Mouse (Mus musculus): ENCODE results near the gene Aff3.

The Aff3 gene

DNA sequence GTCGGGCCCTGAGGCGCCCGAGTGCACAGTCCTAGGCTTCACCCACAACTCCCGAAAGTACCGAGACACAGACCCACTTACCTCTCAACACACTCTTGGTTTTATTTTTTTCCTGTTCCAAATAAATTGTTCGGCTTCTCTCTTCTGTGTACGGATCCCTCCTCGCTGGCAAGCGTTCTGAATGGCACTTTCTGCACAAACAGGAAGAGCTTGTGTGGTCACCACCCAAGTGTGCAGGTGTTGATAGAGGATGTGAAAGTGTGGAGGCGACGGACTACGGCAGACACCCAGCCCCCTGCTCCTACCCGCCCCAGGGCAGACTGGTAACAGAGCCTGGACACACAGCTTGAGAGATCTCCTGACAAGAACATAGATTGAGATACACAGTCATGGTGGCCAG lies at the start of gene Aff3:
Aff3 (minus strand) TSS at position 179 of the 400 bp plus-strand sequence.
- in situ Hi-C loops (cut with MboI; ENCODE audit: low sequenced_read_pairs), result no loop called here

DNA sequence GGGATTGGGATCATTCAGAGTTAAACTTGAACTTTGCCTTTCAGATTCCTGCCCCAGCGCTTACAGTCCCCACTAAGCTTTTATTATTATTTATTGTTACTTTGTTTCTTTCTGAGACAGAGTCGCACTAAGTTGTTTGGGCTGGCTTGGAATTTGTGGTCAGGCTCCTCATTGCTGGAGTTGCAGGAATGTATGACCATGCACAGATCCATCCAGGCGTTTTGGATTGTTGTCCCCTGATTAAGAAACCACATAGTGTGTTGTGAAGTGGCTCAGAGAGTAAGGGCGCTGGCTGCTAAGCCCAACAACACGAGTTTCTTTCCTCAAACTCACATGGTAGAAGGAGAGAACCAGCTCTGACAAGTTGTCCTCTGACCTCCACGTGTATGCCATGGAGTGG lies 35.9 kb upstream of the Aff3 start:
- in situ Hi-C loops (cut with MboI; ENCODE audit: low sequenced_read_pairs), result no loop called here

DNA sequence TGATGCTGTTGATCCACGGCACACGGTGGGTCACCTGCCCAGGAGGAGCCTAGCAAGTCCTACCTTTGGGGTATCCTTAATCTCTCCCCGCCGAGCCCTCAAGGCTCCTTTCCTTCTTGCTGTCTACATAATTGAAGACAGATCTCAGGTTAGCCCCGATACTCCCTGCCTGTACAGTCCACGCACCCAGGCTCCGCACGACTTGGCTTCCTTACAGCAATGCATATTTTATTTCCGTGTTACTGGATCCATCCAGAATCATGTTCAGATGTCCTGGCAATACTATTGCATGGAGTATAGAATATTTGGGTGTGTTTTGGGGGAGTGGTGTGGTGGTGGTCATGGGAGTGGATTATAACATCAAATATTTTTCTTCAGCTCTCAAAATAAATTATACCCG lies 34.5 kb upstream of the Aff3 start:
- in situ Hi-C loops (cut with MboI; ENCODE audit: low sequenced_read_pairs), result no loop called here

DNA sequence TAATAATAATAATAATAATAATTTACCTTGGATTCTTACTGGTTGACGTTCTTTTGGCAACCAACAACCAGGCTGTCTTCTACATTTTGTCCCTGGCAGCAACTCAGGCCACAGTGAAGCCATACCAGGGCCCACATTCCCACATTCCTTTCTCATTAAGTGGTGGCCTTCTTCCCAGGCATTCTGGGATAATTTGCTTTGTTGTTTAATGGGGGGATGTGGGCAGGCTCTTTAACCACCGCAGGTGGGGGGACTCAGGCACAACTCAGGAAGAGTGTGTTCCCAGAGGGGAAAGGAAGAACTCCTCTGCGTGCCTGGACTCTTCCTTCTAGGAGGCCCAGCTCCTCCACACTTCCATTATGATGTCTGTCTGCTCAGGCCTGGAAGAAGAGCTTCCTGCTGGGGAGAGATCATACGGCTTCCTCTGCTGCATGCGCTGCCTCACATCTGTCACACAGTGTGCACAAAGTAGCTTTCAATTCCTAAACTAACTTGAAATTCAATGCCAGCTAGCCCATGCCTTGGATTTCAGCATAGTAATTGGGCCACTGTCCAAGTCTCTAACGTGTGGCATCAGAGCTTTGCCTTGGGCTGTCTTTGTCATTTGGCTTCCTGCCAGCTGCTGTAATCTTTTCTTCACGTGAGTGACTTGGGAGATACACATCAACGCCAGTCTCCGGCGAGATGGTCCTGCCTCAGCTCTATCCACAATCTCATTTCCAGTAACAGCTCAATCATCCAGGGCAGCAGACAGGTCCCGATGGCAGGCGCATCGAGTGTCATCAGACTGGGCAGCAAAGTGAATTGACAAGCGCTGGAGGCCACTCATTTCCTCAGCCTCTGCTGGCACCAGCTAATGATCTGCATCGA lies 31.3 kb upstream of the Aff3 start:
- in situ Hi-C loops (cut with MboI; ENCODE audit: low sequenced_read_pairs), result no loop called here

DNA sequence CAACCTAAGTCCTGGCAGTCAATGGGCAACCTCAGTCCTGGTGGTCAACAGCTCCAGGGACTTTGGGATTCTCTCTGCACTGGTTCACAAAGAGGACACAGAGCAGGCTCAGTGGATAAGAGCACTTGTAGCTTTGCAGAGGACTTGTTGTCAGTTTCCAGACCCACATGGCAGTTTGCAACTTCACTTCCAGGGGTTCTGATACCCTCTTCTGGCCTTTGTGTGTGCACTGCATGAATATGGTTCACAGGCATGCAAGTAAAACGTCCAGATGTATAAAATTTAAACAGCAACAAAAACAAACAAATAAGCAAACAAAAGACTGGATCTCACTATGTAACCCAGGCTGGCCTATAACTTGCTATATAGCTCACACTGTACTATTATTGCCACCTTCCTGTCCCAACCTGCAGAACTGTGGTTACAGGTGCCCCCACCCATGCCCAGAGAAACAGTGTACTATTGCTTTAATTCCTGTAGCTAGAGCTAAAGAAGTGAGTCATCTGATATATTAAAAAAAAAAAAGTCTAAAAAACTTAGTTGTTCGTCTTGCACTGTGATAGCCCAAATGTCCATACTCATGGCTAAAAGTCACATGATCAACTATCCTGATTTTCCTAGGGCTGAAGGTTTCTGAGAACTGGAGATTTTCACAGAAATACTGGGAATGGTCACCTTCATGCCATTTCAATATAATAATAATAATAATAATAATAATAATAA lies 30.5 kb upstream of the Aff3 start:
- in situ Hi-C loops (cut with MboI; ENCODE audit: low sequenced_read_pairs), result no loop called here

DNA sequence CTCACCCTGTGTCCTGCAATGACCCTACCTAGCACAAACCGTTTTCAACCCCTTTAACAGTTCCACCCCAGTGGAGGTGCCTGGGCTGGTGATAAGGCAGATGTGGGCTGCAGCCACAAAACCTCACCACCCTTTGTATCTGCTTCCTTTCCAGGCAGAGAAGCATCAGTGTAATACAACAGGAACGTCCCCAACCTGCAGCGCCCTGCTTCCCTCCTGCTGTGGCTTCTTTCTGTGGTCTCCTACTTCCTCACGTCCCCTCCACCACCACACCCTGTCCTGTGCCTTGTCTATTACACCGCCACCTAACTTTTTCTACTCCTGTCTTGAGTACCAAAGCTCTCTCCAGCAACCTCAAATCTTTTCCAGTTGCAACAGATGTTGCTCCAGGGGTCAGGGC lies 29.4 kb upstream of the Aff3 start:
- in situ Hi-C loops (cut with MboI; ENCODE audit: low sequenced_read_pairs), result no loop called here

DNA sequence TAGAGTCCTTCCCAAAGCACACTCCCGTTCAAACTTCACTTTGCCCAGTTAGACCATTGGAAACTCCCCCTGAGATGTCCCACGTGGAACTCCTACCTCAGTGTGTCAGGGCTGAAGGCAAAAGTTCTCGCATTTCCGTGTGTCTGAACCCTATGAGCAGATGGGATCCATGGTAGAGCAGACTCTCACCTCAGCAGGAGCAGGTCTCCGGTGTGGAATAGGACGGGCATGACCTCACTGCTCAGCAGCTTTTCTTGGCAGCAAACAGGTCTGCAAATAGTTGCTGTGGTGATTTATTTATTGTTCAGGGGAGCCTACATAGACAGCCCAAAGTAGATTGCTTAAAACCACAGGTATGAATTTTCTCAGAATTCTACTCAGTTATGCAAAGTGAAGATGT lies 25.7 kb upstream of the Aff3 start:
- in situ Hi-C loops (cut with MboI; ENCODE audit: low sequenced_read_pairs), result no loop called here

DNA sequence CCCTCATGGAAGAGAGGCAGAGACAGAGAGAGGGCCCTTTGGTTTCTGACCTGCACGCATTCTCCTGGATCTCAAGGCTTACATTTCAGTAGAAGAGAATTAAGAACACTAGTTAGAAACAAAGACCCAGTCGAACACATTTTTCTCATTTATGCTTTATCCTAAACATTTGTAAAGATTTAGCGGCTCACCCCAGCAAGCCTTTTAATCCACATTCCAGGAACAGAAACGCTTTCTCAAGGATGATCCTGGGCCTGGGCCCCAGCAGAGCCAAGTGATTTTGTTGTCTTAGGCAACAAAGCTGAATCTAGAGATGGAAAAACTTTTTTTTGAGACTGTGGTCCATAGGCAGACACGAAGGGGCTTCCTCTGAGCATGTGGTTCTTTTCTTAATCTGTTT lies 23.5 kb upstream of the Aff3 start:
- in situ Hi-C loops (cut with MboI; ENCODE audit: low sequenced_read_pairs), result no loop called here

DNA sequence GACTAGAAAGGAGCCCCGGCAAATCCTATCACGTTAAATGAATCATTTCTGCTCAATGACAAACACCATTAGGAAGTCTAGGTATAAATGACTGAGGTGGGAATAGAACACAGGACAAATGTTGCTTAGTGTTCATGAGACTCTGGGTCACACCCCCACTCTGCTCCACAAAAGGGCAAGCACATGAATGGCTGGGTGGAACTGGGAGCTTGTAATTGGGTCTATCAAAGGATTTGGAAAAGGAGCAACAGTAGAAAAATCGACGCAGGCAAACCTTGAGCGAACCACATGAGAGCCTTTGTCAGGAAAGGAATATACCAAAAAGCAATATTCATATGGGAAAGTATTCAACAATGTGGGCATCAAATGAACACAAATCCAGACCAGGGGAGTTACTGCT lies 21.0 kb upstream of the Aff3 start:
- in situ Hi-C loops (cut with MboI; ENCODE audit: low sequenced_read_pairs), result no loop called here

DNA sequence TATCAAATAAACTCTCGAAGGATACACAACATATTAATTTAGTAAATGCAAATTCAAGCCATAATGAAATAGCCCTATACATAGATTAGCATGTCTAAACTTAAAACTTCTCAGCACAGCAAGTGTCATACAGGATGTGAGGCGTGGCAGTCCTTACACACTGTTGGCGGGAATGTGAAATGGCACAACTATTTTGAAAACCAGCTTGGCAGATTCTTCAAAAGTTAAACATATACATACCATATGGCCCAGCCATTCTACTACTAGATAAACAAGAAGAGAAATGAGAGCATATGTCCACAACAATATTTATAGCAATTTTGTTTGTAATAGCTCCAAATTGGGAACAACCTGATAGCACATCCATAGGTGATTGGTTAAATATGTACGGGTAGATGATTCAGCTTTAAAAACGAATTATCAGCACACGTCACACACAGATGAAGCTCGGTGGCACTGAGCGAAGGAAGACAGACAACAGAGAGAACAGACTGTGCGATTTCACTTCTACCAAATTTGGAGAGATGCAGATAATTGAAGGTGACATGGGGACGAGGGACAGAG lies 18.5 kb upstream of the Aff3 start:
- in situ Hi-C loops (cut with MboI; ENCODE audit: low sequenced_read_pairs), result no loop called here

DNA sequence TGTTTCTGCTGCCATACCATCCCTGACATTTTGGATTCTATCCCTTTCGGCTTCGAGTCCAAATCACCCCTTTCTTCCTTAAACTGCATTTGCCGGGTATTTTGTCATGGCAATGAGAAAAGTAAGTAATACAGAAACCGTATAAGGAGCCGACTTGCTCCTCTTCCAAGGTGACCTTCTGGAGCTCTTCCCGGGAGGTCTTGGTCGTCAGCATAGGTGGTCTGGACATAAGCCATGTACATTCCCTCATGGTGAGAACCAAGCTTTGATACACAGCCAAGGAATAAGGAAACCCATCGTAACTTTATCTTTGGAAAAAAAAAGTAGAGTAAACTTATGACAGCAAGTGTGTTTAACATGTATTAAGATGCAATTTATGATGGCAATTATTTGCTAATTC lies 15.1 kb upstream of the Aff3 start:
- in situ Hi-C loops (cut with MboI; ENCODE audit: low sequenced_read_pairs), result no loop called here

DNA sequence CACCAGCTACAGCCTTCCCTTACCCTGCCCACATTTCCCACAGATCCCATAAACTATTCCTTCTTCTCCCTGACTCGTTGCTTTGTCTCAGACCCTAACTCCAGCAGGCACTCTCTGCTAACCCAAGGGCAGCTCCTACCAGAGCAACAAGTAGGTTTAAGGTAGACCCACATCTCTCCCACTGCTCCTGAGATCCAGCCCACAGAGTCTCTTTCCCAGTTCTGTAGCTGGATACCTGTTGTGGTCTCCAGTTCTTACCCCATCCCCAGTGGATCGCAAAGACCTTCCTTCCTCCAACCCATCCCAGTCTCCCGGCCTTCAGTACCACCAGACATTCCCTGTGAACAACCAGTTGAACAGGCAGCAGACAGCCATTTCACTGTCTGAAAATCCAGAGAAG lies 7.0 kb upstream of the Aff3 start:
- in situ Hi-C loops (cut with MboI; ENCODE audit: low sequenced_read_pairs), result no loop called here

DNA sequence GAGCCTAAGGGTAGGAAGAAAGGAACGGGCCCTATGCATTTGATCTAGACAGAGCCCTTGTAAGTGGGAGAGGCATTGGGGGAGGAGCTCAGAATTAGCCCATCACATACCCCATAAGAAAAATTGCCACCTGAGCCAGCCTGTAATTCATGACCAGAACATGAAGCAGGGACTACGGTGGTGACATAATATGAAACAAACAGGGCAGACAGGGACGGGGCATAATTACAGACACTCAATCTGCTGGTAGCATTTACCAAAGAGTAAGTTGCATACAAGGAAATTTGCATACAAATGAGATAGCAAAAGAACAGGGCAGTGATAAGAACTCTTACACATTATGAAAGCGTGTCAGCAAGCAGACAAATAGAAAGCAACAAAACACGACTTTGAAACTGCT lies 6.3 kb upstream of the Aff3 start:
- in situ Hi-C loops (cut with MboI; ENCODE audit: low sequenced_read_pairs), result no loop called here

DNA sequence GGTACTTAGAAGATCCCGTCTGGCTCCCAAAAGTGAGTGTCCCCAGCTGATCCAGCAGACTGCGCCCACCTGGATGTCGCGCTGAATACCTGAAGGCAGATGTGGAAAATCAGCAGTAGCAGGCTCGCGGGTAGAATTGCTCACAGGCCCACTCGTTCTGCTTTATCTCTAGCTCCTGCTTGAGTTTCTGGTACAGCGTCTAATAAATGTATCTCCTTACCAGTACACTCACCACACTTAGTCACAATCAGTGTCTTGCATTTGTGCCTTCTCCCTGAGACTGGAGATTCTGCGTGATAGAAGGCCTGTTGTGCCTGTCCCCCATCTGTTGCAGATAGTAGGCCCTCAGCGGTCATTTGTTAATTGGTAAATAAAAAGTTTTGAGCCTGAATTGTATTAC lies 3.6 kb upstream of the Aff3 start:
- in situ Hi-C loops (cut with MboI; ENCODE audit: low sequenced_read_pairs), result no loop called here

DNA sequence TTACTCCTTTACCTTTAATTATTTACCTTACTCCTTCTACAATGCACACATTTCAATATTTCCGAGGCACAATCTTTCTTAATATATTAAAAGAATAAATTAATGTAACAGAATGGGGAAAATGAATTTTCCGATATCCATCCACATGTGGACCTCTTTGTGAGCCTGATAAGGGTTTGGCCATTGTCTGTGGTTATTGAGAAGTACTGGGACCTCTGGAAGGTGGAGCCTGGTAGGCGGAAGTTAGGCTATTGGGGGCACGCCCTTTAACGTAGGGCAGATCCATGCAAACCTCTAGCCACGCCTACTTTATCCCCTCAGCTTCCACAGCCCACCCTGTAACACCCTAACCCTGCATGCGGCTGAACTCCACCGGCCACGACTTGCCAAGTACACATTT lies 3.1 kb upstream of the Aff3 start:
- in situ Hi-C loops (cut with MboI; ENCODE audit: low sequenced_read_pairs), result no loop called here

DNA sequence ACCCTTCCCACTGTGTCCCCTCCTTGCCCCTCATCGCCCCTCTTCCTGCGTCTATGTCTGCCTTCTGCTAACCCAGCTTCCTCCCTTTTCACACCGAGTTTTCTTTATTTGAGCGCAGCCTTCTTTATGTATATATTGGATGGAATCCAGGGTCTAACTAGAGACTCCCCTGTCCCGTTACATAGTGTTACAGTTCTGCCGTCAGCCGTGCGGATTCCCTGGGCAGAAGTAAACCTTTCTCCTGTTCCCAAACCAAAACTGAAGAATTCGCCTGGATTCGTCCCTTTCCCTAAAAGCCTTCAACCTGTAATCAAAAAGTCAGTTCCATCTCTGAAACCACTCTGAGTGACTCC lies 2.0 kb upstream of the Aff3 start:
- in situ Hi-C loops (cut with MboI; ENCODE audit: low sequenced_read_pairs), result no loop called here

DNA sequence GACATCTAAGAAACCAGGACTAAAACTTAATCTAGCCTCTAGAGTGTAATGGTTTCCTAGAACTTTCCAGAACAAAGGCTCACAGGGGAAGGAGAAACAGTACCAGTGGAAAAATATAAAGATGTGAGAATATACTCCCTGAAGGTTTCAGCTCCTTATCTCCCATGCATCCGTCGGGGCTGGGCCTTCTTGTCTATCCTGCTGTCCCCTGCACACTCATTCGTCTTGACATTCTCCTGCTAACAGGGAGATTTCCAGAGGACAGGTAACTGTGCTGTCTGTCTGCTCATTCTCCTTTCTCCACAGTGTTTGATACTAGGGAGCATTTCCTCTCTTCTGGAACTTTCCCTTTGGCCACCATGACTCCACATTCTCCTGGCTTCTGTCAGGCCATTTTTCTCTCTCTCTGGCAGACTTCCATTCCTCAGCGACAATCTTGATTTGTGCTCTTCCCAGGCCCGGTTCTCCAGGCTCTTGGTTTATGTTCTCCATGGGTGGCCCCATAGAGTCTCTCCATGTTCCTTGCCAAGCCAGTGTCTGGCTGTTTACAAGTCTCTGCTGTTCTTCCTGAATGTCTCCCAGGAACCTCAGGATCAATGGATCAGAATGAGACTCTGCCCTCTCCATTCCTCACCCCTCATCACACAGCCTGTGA lies 1.5 kb upstream of the Aff3 start:
- in situ Hi-C loops (cut with MboI; ENCODE audit: low sequenced_read_pairs), result no loop called here

DNA sequence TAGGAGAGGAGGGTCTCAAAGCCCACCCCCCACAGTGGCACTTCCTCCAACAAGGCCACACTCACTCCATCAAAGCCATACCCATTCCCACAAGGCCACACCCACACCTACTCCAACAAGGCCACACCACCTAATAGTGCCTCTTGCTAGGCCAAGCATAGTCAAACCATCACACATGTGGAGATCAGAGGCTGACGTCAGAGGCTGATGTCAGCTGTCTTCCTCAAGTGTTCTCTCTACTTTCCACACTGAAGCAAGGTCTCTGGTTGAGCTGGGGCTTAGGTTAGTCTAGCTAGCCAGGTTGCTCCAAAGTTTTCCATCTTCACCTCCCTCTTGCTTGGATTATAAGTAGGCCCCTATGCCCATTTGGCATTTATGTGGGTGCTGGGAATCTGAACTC lies 856 bp upstream of the Aff3 start:
- in situ Hi-C loops (cut with MboI; ENCODE audit: low sequenced_read_pairs), result no loop called here

DNA sequence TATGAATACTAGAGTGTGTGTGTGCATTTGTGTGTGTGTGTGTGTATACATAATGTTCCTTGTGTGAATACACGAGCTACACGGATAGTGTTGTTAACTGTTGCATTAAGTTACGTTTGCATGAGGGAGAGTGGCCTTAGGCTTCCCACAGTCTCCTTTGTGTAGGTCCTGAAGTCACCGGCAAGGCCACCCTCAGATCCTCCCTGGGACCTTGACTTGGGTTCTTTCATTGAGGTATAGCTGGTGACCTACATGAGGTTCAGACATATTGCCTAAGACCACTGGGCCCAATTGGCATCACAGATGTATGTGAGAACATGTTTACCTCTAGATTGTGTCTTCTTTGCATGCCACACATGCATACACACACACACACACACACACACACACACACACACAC lies 494 bp downstream of the Aff3 start:
- in situ Hi-C loops (cut with MboI; ENCODE audit: low sequenced_read_pairs), result no loop called here

DNA sequence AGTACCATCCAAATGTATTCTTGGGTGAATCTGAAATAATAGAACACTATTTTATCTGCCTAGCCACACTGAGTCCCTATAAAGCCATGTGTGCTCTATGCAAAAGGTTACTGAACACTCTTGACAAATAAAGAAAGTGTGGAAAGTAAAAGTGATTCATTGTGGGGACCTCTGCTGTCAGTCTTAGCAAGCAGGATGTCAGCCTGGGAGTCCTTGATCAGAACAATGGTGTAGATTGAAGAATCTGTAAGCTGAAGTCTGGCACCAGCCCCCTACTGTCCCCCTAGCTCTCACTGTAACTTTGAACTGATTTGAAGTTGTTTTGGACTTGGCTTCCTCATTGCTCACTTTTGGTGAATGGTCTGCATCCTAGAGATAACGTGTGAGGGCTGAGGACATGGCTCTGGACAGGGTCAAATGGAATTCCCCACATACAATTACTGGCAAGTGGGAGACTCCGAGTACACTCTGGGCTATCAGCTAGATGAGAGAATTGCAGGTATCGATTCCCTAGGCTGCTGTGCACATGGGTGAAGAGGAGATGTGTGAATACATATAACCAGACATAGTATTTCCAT lies 2.0 kb downstream of the Aff3 start:
- in situ Hi-C loops (cut with MboI; ENCODE audit: low sequenced_read_pairs), result no loop called here

DNA sequence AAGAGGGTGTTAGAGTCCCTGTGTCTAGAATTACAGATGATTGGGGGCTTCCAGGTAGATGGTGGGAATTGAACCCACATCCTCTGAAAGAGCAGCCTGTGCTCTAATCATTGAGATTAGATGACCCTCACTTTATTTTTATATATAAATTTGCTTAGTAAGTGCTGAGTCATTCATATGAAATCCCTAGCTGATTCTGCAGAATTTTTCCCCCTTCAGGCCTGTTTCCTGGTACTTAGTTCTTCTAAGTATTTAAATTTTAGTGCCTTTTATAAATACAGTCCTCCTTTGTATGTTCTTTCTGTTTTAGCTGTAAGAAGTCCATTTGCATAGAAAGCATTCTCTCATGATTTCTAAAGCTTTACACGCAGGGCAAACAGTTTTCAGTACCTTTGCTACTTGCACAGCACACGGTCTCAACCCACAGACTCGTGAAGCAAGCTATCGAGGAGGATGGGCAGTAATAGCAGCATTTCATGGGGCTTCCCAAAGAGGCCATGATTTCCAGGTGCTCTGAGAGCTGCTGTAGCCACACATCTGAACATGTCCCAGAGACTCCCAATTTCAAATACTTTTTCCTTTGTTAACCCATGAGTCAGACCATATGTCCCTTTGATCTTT lies 5.7 kb downstream of the Aff3 start:
- in situ Hi-C loops (cut with MboI; ENCODE audit: low sequenced_read_pairs), result no loop called here
